Mouse (Mus musculus): ENCODE data around the gene Igf2r. TPM values are rescaled to one million over a fixed set of nuclear protein-coding genes. Genes with fewer than 3 reads are reported as not detected.
"Not testable (repeated sequence)": the region's sequence is repeated elsewhere in the genome, so short reads cannot be mapped to it uniquely, and the experiment has no call there.

The Igf2r gene
- polyA plus RNA-seq, 1 experiment from 2014 or later: 12.5 TPM

- no peaks in the 10 kb centered on the region for H3K27me3 ChIP-seq
- WGBS: 98% methylated on average over 6 of the region's 6 CpGs
- peaks cover 98% of the 10 kb centered on the region for H3K36me3 ChIP-seq
- no peaks in the 10 kb centered on the region for H3K9me3 ChIP-seq
- no peak overlapping the region for H3K9ac ChIP-seq
- H3K27ac ChIP-seq: no peak overlapping the region
- no peak overlapping the region for H3K4me3 ChIP-seq
- ATAC-seq (ENCODE audit: low FRiP score): no peak
- H3K4me1 ChIP-seq (replicated peaks): no peaks in the 10 kb centered on the region
- H3K4me2 ChIP-seq: no peak overlapping the region
These were observed 69.1 kb downstream of the Igf2r start for GRCm38 (mm10) chr17:12700373-12700772.

- no peaks in the 10 kb centered on the region for H3K4me1 ChIP-seq (replicated peaks)
- no peak for ATAC-seq (ENCODE audit: low FRiP score)
- peaks cover 97% of the 10 kb centered on the region for H3K36me3 ChIP-seq
- no peak overlapping the region for H3K27ac ChIP-seq
- no peak overlapping the region for H3K4me2 ChIP-seq
- no peak overlapping the region for H3K4me3 ChIP-seq
- H3K9me3 ChIP-seq: no peaks in the 10 kb centered on the region
- H3K27me3 ChIP-seq: no peaks in the 10 kb centered on the region
- no peak overlapping the region for H3K9ac ChIP-seq
- 97% methylated on average over 7 of the region's 7 CpGs for WGBS
These were observed 77.6 kb downstream of the Igf2r start for GRCm38 (mm10) chr17:12691899-12692298.

- 85% methylated on average over 3 of the region's 3 CpGs for WGBS
- no peak for ATAC-seq (ENCODE audit: low FRiP score)
- no peaks in the 10 kb centered on the region for H3K27me3 ChIP-seq
- H3K4me3 ChIP-seq: no peak overlapping the region
- peaks cover 100% of the 10 kb centered on the region for H3K36me3 ChIP-seq
- no peaks in the 10 kb centered on the region for H3K4me1 ChIP-seq (replicated peaks)
- H3K9me3 ChIP-seq: no peaks in the 10 kb centered on the region
- H3K27ac ChIP-seq: no peak overlapping the region
- no peak overlapping the region for H3K4me2 ChIP-seq
- H3K9ac ChIP-seq: no peak overlapping the region
These were observed 79.9 kb downstream of the Igf2r start for GRCm38 (mm10) chr17:12689537-12689936.

- H3K4me3 ChIP-seq: no peak overlapping the region
- H3K4me1 ChIP-seq (replicated peaks): no peaks in the 10 kb centered on the region
- H3K4me2 ChIP-seq: no peak overlapping the region
- H3K36me3 ChIP-seq: peaks cover 100% of the 10 kb centered on the region
- no peak overlapping the region for H3K9ac ChIP-seq
- no peaks in the 10 kb centered on the region for H3K27me3 ChIP-seq
- H3K9me3 ChIP-seq: no peaks in the 10 kb centered on the region
- no peak for ATAC-seq (ENCODE audit: low FRiP score)
- H3K27ac ChIP-seq: no peak overlapping the region
- WGBS: 94% methylated on average over 20 of the region's 20 CpGs
These were observed 80.9 kb downstream of the Igf2r start for GRCm38 (mm10) chr17:12688427-12689110.

GRCm38 (mm10) chr17:12684928-12685624 lies 84.4 kb downstream of the Igf2r start:
- Histone ChIP-seq H3K4me2 (no peak overlapping the region), H3K4me1 (replicated peaks) (no peaks in the 10 kb centered on the region), H3K27me3 (no peaks in the 10 kb centered on the region), H3K9me3 (no peaks in the 10 kb centered on the region), H3K27ac (no peak overlapping the region), H3K4me3 (no peak overlapping the region), H3K36me3 (peaks cover 90% of the 10 kb centered on the region), H3K9ac (no peak overlapping the region)
- 93% methylated on average over 7 of the region's 7 CpGs for WGBS
- no peak for ATAC-seq (ENCODE audit: low FRiP score)

GRCm38 (mm10) chr17:12684412-12684811 lies 85.1 kb downstream of the Igf2r start:
- Histone ChIP-seq H3K9me3 (no peaks in the 10 kb centered on the region; the same call in 1 of the 2 replicates), H3K9ac (no peak overlapping the region), H3K4me3 (no peak overlapping the region), H3K4me1 (replicated peaks) (no peaks in the 10 kb centered on the region), H3K4me2 (no peak overlapping the region), H3K36me3 (peaks cover 90% of the 10 kb centered on the region), H3K27me3 (no peaks in the 10 kb centered on the region), H3K27ac (no peak overlapping the region)
- no peak for ATAC-seq (ENCODE audit: low FRiP score)
- 82% methylated on average over 4 of the region's 4 CpGs for WGBS

GRCm38 (mm10) chr17:12683582-12683981 lies 85.9 kb downstream of the Igf2r start:
- no peak overlapping the region for H3K4me2 ChIP-seq
- no peaks in the 10 kb centered on the region for H3K4me1 ChIP-seq (replicated peaks)
- no peak overlapping the region for H3K9ac ChIP-seq
- no peak for ATAC-seq (ENCODE audit: low FRiP score)
- H3K27me3 ChIP-seq: no peaks in the 10 kb centered on the region
- WGBS: 94% methylated on average over 13 of the region's 13 CpGs
- H3K36me3 ChIP-seq: peaks cover 83% of the 10 kb centered on the region
- H3K4me3 ChIP-seq: no peak overlapping the region
- no peaks in the 10 kb centered on the region; the same call in 1 of the 2 replicates for H3K9me3 ChIP-seq
- H3K27ac ChIP-seq: no peak overlapping the region

- H3K4me2 ChIP-seq: no peak overlapping the region
- no peaks in the 10 kb centered on the region for H3K4me1 ChIP-seq (replicated peaks)
- no peak overlapping the region for H3K9ac ChIP-seq
- H3K4me3 ChIP-seq: no peak overlapping the region
- H3K27ac ChIP-seq: no peak overlapping the region
- ATAC-seq (ENCODE audit: low FRiP score): no peak
- peaks cover 30% of the 10 kb centered on the region for H3K36me3 ChIP-seq
- no peaks in the 10 kb centered on the region for H3K27me3 ChIP-seq
- no peaks in the 10 kb centered on the region; the same call in 1 of the 2 replicates for H3K9me3 ChIP-seq
These were observed 91.2 kb downstream of the Igf2r start for GRCm38 (mm10) chr17:12678261-12678660.

GRCm38 (mm10) chr17:12677139-12677538 lies 92.3 kb downstream of the Igf2r start:
- Histone ChIP-seq H3K36me3 (peaks cover 22% of the 10 kb centered on the region), H3K27ac (no peak overlapping the region), H3K9me3 (no peaks in the 10 kb centered on the region; the same call in 1 of the 2 replicates), H3K27me3 (no peaks in the 10 kb centered on the region), H3K4me3 (no peak overlapping the region), H3K9ac (no peak overlapping the region), H3K4me2 (no peak overlapping the region), H3K4me1 (replicated peaks) (no peaks in the 10 kb centered on the region)
- no peak for ATAC-seq (ENCODE audit: low FRiP score)

- H3K27ac ChIP-seq: no peak within 1 kb of the TSS
- no peaks in the 10 kb centered on the region for H3K27me3 ChIP-seq
- H3K4me1 ChIP-seq (replicated peaks): no peaks in the 10 kb centered on the region
- no peak within 1 kb of the TSS for H3K9ac ChIP-seq
- no peak within 1 kb of the TSS for H3K4me3 ChIP-seq
- H3K36me3 ChIP-seq: peaks cover 13% of the 10 kb centered on the region
- no peak within 1 kb of the TSS for H3K4me2 ChIP-seq
- WGBS: 90% methylated on average over 7 of the region's 7 CpGs
- ATAC-seq (ENCODE audit: low FRiP score): no peak
- no peaks in the 10 kb centered on the region; the same call in 1 of the 2 replicates for H3K9me3 ChIP-seq
These were observed 93.8 kb downstream of the Igf2r start, which contains the start of gene Slc22a1 for GRCm38 (mm10) chr17:12675646-12676045. Gene Slc22a1 (minus strand): TSS chr17:12675829.

GRCm38 (mm10) chr17:12674980-12675379 lies 94.5 kb downstream of the Igf2r start:
- WGBS: 90% methylated on average over 7 of the region's 7 CpGs
- not testable (repeated sequence) for H3K4me2 ChIP-seq

GRCm38 (mm10) chr17:12673871-12674270 lies 95.6 kb downstream of the Igf2r start:
- Histone ChIP-seq H3K36me3 (no peaks in the 10 kb centered on the region), H3K9me3 (no peaks in the 10 kb centered on the region), H3K27ac (no peak overlapping the region), H3K4me3 (no peak overlapping the region), H3K9ac (no peak overlapping the region), H3K4me2 (no peak overlapping the region), H3K4me1 (replicated peaks) (peaks cover 5% of the 10 kb centered on the region), H3K27me3 (no peaks in the 10 kb centered on the region)
- ATAC-seq (ENCODE audit: low FRiP score): no peak
- WGBS: 80% methylated on average over 3 of the region's 3 CpGs

More at GRCm38 (mm10) chr17:12674980-12675379, 94.5 kb downstream of the Igf2r start:
- H3K9ac ChIP-seq; H3K27ac ChIP-seq; H3K27me3 ChIP-seq; ATAC-seq (ENCODE audit: low FRiP score); H3K36me3 ChIP-seq; H3K9me3 ChIP-seq; H3K4me1 ChIP-seq (replicated peaks); H3K4me3 ChIP-seq: not testable (repeated sequence)
